Mouse (Mus musculus) CH12.LX (cell line): ENCODE measurements around the gene Dazl. TPM values are rescaled to one million over a fixed set of nuclear protein-coding genes. Genes with fewer than 3 reads are reported as not detected.

ENCODE experiments used
- DNase-seq: peaks from one replicate; pipeline ENCODE4 v3.0.0-alpha.2; 2013; ENCODE audit errors: extremely low read depth
- H3K27ac ChIP-seq: 2 replicates; pipeline ENCODE4 v1.5.1; 2012; ENCODE audit warnings: low read depth, mild to moderate bottlenecking, control low read depth, moderate library complexity; ENCODE audit not compliant: insufficient read depth
- H3K27me3 ChIP-seq: replicated peaks from 2 replicates; pipeline ENCODE3; 2012; ENCODE audit warnings: inconsistent platforms
- H3K36me3 ChIP-seq, 2 experiments: replicated peaks in 1 of 2; 2 replicates each; pipeline versions ENCODE3 to v1.6.1; 2012; ENCODE audit warnings: inconsistent platforms in 1 of 2, low read length in 1 of 2, mild to moderate bottlenecking in 1 of 2, mixed read lengths in 1 of 2, moderate library complexity in 1 of 2; ENCODE audit not compliant: control insufficient read depth in 1 of 2, insufficient read depth in 1 of 2
- H3K4me1 ChIP-seq, 2 experiments: 2 replicates each; pipeline ENCODE4 v1.6.1; 2012; ENCODE audit warnings: inconsistent platforms in 1 of 2, moderate library complexity in 1 of 2; ENCODE audit not compliant: insufficient read depth in 2 of 2, control insufficient read depth in 1 of 2
- H3K4me2 ChIP-seq: 2 replicates; pipeline ENCODE4 v1.6.1; 2012; ENCODE audit warnings: low read depth, mild to moderate bottlenecking, control low read depth; ENCODE audit not compliant: poor library complexity, insufficient read depth, severe bottlenecking
- H3K4me3 ChIP-seq, 3 experiments: fragments of 150-350 bp in 1 of 3; sonication (generic) in 1 of 3; replicated peaks in 1 of 3; 2 replicates each; pipeline versions ENCODE3 to v1.5.1; 2011 to 2012; ENCODE audit warnings: low read depth in 2 of 3, low read length in 2 of 3, mild to moderate bottlenecking in 2 of 3, moderate library complexity in 2 of 3, control low read depth in 1 of 3, improper control_type of control experiment in 1 of 3, inconsistent platforms in 1 of 3, mixed read lengths in 1 of 3; ENCODE audit not compliant: poor library complexity in 1 of 3
- H3K79me2 ChIP-seq: replicated peaks from 2 replicates; pipeline ENCODE4 v1.6.1; 2012; ENCODE audit warnings: mild to moderate bottlenecking, moderate library complexity; ENCODE audit not compliant: control insufficient read depth, poor library complexity, insufficient read depth, severe bottlenecking; ENCODE audit errors: extremely low read depth
- H3K9ac ChIP-seq: 2 replicates; pipeline ENCODE4 v1.6.1; 2012; ENCODE audit warnings: low read depth, mild to moderate bottlenecking, control low read depth, moderate library complexity; ENCODE audit not compliant: insufficient read depth
- H3K9me3 ChIP-seq: replicated peaks from 2 replicates; pipeline ENCODE3; 2012; ENCODE audit warnings: low read length, inconsistent platforms, mixed read lengths
- BHLHE40 ChIP-seq: IDR thresholded peaks from 2 replicates; pipeline ENCODE4 v1.6.1; 2011; ENCODE audit warnings: mild to moderate bottlenecking, low read depth, low read length, improper control_type of control experiment
- CHD1 ChIP-seq: IDR thresholded peaks from 2 replicates; pipeline ENCODE4 v1.6.1; 2012; ENCODE audit warnings: low read depth, low read length, improper control_type of control experiment, inconsistent platforms
- CHD2 ChIP-seq: IDR thresholded peaks from 2 replicates; pipeline ENCODE4 v1.6.1; 2011; ENCODE audit warnings: low read length, improper control_type of control experiment
- CTCF ChIP-seq, 2 experiments: IDR thresholded peaks in 1 of 2; conservative IDR thresholded peaks in 1 of 2; 2 replicates each; pipeline ENCODE4 v1.5.1; 2011 to 2012; ENCODE audit warnings: low read depth in 2 of 2, low read length in 2 of 2, improper control_type of control experiment in 1 of 2, inconsistent platforms in 1 of 2, mild to moderate bottlenecking in 1 of 2, moderate library complexity in 1 of 2
- E2F4 ChIP-seq: IDR thresholded peaks from 2 replicates; pipeline ENCODE4 v1.6.1; 2011; ENCODE audit warnings: low read depth, low read length, improper control_type of control experiment; ENCODE audit not compliant: insufficient replicate concordance
- ELF1 ChIP-seq: IDR thresholded peaks from 2 replicates; pipeline ENCODE4 v1.6.1; 2014; ENCODE audit warnings: low read depth, mild to moderate bottlenecking, inconsistent platforms, low read length, improper control_type of control experiment
- EP300 ChIP-seq: IDR thresholded peaks from 2 replicates; pipeline ENCODE4 v1.6.1; 2011; ENCODE audit warnings: low read length, improper control_type of control experiment
- ETS1 ChIP-seq: conservative IDR thresholded peaks from 2 replicates; pipeline ENCODE4 v1.6.1; 2012; ENCODE audit warnings: low read depth, mild to moderate bottlenecking, inconsistent platforms, low read length, improper control_type of control experiment, moderate library complexity
- GABPA ChIP-seq: IDR thresholded peaks from 2 replicates; pipeline ENCODE4 v1.6.1; 2012; ENCODE audit warnings: low read depth, low read length, improper control_type of control experiment, inconsistent platforms; ENCODE audit not compliant: insufficient replicate concordance
- HCFC1 ChIP-seq: IDR thresholded peaks from 2 replicates; pipeline ENCODE4 v1.6.1; 2012; ENCODE audit warnings: low read depth, mild to moderate bottlenecking, inconsistent platforms, low read length, improper control_type of control experiment
- IRF4 ChIP-seq: IDR thresholded peaks from 2 replicates; pipeline ENCODE4 v1.6.1; 2014; ENCODE audit warnings: low read depth, mild to moderate bottlenecking, inconsistent platforms, low read length, improper control_type of control experiment
- JUN ChIP-seq: IDR thresholded peaks from 2 replicates; pipeline ENCODE4 v1.6.1; 2011; ENCODE audit warnings: low read depth, mild to moderate bottlenecking, low read length, improper control_type of control experiment, moderate library complexity; ENCODE audit not compliant: insufficient read depth
- MAFK ChIP-seq: IDR thresholded peaks from 2 replicates; pipeline ENCODE4 v1.6.1; 2011; ENCODE audit warnings: low read length, improper control_type of control experiment; ENCODE audit not compliant: insufficient replicate concordance
- MAX ChIP-seq: IDR thresholded peaks from 2 replicates; pipeline ENCODE4 v1.6.1; 2011; ENCODE audit warnings: low read length, improper control_type of control experiment
- MAZ ChIP-seq: IDR thresholded peaks from 2 replicates; pipeline ENCODE4 v1.6.1; 2012; ENCODE audit warnings: low read depth, mild to moderate bottlenecking, inconsistent platforms, low read length, improper control_type of control experiment, moderate library complexity
- MEF2A ChIP-seq: IDR thresholded peaks from 2 replicates; pipeline ENCODE4 v1.6.1; 2014; ENCODE audit warnings: low read depth, mild to moderate bottlenecking, inconsistent platforms, low read length, improper control_type of control experiment, borderline replicate concordance
- MXI1 ChIP-seq: IDR thresholded peaks from 2 replicates; pipeline ENCODE4 v1.6.1; 2011; ENCODE audit warnings: mild to moderate bottlenecking, low read depth, low read length, improper control_type of control experiment
- NELFE ChIP-seq: IDR thresholded peaks from 2 replicates; pipeline ENCODE4 v1.6.1; 2011; ENCODE audit warnings: low read depth, low read length, improper control_type of control experiment
- NRF1 ChIP-seq: IDR thresholded peaks from 2 replicates; pipeline ENCODE4 v1.6.1; 2014; ENCODE audit warnings: low read depth, mild to moderate bottlenecking, inconsistent platforms, low read length, improper control_type of control experiment, moderate library complexity
- PAX5 ChIP-seq: IDR thresholded peaks from 2 replicates; pipeline ENCODE4 v1.6.1; 2012; ENCODE audit warnings: low read length, inconsistent platforms, mixed read lengths
- POLR2A ChIP-seq: IDR thresholded peaks from 2 replicates; pipeline ENCODE4 v1.6.1; 2011; ENCODE audit warnings: low read depth, mild to moderate bottlenecking, improper control_type of control experiment, low read length
- POLR2AphosphoS2 ChIP-seq: IDR thresholded peaks from 2 replicates; pipeline ENCODE4 v1.6.1; 2011; ENCODE audit warnings: low read depth, low read length, improper control_type of control experiment
- RAD21 ChIP-seq: IDR thresholded peaks from 2 replicates; pipeline ENCODE4 v1.6.1; 2011; ENCODE audit warnings: low read depth, mild to moderate bottlenecking, low read length, improper control_type of control experiment, moderate library complexity
- TBP ChIP-seq: conservative IDR thresholded peaks from 2 replicates; pipeline ENCODE4 v1.6.1; 2011; ENCODE audit warnings: low read depth, low read length, improper control_type of control experiment
- TCF12 ChIP-seq: IDR thresholded peaks from 2 replicates; pipeline ENCODE4 v1.6.1; 2014; ENCODE audit warnings: low read depth, mild to moderate bottlenecking, inconsistent platforms, low read length, improper control_type of control experiment
- UBTF ChIP-seq: IDR thresholded peaks from 2 replicates; pipeline ENCODE4 v1.6.1; 2012; ENCODE audit warnings: low read depth, mild to moderate bottlenecking, inconsistent platforms, low read length, improper control_type of control experiment, moderate library complexity
- dilution Hi-C: fragments of 300-500 bp; cut with MboI; formaldehyde crosslinking; loops from 2 replicates; pipeline ENCODE4 v1.14.3; 2020; ENCODE audit warnings: low sequenced_read_pairs; ENCODE audit not compliant: extremely low pct_unique_long_range_greater_than_20kb, extremely low pct_ligation_motif_present
- in situ Hi-C: fragments of 300-500 bp; cut with MboI; formaldehyde crosslinking; loops from 3 replicates; pipeline ENCODE4 v1.14.3; 2019; ENCODE audit warnings: low sequenced_read_pairs, low pct_ligation_motif_present, low pct_unique_long_range_greater_than_20kb, mixed read lengths
- polyA plus RNA-seq: library from polyadenylated mRNA; unstranded; fragments of >175 nt; gene quantifications from 2 replicates; pipeline ENCODE4 v1.2.1, GENCODE M21; 2012; ENCODE audit warnings: low read depth; ENCODE audit not compliant: insufficient read length
- total RNA-seq, 2 experiments: library from RNA; depleted of rRNA; stranded (reverse); fragments of 300-350 nt in 1 of 2; fragments of >200 nt in 1 of 2; gene quantifications; 2 replicates each; pipeline ENCODE4 v1.2.3; 2012 to 2014

Dazl gene
- total and polyA plus RNA-seq, 3 experiments, result 0.09 TPM; not detected in 2

DNA sequence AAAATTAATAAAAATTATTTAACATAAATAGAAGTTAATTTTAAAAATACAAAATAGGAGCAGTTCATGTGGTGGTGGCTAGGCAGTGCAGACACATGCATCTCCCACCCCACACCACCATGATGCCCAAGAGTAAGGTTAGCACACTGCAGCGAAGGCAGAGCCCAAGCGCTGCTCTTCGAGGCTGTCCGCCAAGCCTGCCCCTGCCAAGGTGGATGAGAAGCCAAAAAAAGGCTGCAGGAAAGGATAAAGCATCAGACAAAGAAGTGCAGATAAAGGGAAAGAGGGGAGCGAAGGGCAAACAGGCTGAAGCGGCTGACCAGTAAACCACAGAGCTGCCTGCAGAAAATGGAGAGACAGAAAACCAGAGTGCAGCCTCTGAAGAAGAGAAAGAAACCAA, 32.6 kb downstream of the Dazl start:
- Histone ChIP-seq H3K4me1 (no peaks in the 10 kb centered on the region), H3K36me3 (no peaks in the 10 kb centered on the region), H3K9me3 (peaks cover 8% of the 10 kb centered on the region)
- in situ Hi-C loops, result no loop called here
- TF ChIP-seq MAFK (no peak), HCFC1 (no peak), UBTF (no peak), BHLHE40 (no peak), POLR2A (no peak), TBP (no peak), IRF4 (no peak), MAZ (no peak), CTCF (conservative IDR thresholded peaks at IDR 0.05 in 1 of 2, IDR thresholded peaks at IDR 0.05 in 1 of 2; ENCODE audit: low read depth in 2 of 2, low read length in 2 of 2) (no peak), NELFE (no peak)
- TF ChIP-seq, all 38 proteins: peak for 0
- H3K27me3 ChIP-seq, result no peaks in the 10 kb centered on the region
- DNase-seq, result no peak
- H3K9ac ChIP-seq, result no peak overlapping the region
- no peaks in the 10 kb centered on the region for H3K79me2 ChIP-seq
- H3K4me2 ChIP-seq, result no peak overlapping the region
- dilution Hi-C loops, result no loop called here
- no peak overlapping the region for H3K27ac ChIP-seq
- H3K4me3 ChIP-seq, result no peak overlapping the region

GRCm38 (mm10) chr17:50246605-50247004, 46.8 kb downstream of the Dazl start:
- no peak overlapping the region for H3K4me2 ChIP-seq
- in situ Hi-C loops, result no loop called here

DNA sequence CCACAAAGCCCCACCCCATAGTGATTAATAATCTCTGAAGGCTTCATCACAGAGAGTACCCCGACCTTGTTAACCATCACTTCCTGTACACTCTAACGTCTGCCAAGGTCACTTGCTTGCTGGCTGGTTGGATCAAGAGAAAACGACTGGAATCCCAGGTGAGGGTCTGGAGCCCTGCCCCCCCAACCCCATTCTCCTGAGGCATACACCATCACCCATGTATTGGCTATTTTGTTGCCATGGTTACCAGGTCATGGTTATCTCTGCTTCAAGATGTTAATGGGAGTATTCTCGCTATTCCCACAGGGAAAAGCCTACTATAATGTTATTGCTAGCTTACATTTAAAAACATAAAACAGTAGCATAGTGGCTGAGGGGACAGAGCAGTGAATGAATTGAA, 48.8 kb downstream of the Dazl start:
- Histone ChIP-seq H3K79me2 (no peaks in the 10 kb centered on the region), H3K36me3 (no peaks in the 10 kb centered on the region), H3K4me2 (no peak overlapping the region), H3K9ac (no peak overlapping the region), H3K4me3 (no peak overlapping the region), H3K27me3 (no peaks in the 10 kb centered on the region), H3K9me3 (no peaks in the 10 kb centered on the region), H3K27ac (no peak overlapping the region), H3K4me1 (peaks cover 2 to 13% of the 10 kb centered on the region in 2 experiments; a peak in 2 of 4 replicates)
- DNase-seq, result no peak
- dilution Hi-C loops, result no loop called here
- in situ Hi-C loops, result loop anchor here (5.0 kb wide), 1 partner anchor 277 kb away; no protein-coding TSS in a partner anchor
- TF ChIP-seq ETS1 (no peak), POLR2AphosphoS2 (no peak), TCF12 (no peak), UBTF (no peak), IRF4 (no peak), MAFK (no peak), CHD2 (no peak), MAX (no peak), EP300 (no peak), GABPA (no peak), E2F4 (no peak), CHD1 (no peak)

More at GRCm38 (mm10) chr17:50246605-50247004, 46.8 kb downstream of the Dazl start:
- dilution Hi-C loops, result no loop called here
- Histone ChIP-seq H3K36me3 (no peaks in the 10 kb centered on the region), H3K9ac (no peak overlapping the region), H3K27ac (no peak overlapping the region), H3K27me3 (no peaks in the 10 kb centered on the region), H3K4me3 (no peak overlapping the region), H3K79me2 (no peaks in the 10 kb centered on the region), H3K4me1 (peaks cover 2 to 7% of the 10 kb centered on the region in 2 experiments; a peak in 2 of 4 replicates), H3K9me3 (no peaks in the 10 kb centered on the region)
- no peak for DNase-seq
- TF ChIP-seq JUN, result no peak
- TF ChIP-seq MXI1, result no peak
- no peak for TF ChIP-seq E2F4
- no peak for TF ChIP-seq NRF1
- no peak for TF ChIP-seq RAD21
- TF ChIP-seq PAX5, result no peak
- no peak for TF ChIP-seq MEF2A
- TF ChIP-seq UBTF, result no peak
- TF ChIP-seq ELF1, result no peak
- no peak for TF ChIP-seq TCF12
- no peak for TF ChIP-seq CHD1
- no peak for TF ChIP-seq HCFC1
